Mouse (Mus musculus): Measurements from ENCODE around the gene Ndrg3. TPM values are rescaled to one million over a fixed set of nuclear protein-coding genes. Genes with fewer than 3 reads are reported as not detected.

Gene Ndrg3
- total and polyA plus RNA-seq, 3 experiments = 16.6 to 27.5 (median 21.8) TPM

DNA sequence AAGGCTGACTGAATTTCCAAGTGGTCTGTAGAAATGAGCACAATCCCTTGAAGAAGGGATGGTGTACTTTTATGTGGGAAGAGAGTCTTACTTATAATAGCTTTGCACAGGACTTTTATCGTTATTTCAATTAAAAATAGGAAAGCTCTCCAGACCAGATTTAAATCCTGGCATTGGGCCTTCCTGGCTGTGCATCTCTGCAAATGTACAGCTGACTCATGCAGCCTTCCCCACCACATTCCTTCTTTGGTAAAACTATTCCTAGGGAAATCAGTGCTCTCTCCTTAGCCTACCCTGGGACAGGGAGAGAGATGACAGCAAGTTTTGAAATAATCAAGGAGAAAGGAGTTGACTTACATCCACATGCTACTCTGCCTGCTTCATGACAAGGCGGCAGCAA, 54.1 kb downstream of the Ndrg3 start:
- TF ChIP-seq USF2 (conservative IDR thresholded peaks at IDR 0.05; ENCODE audit: low read depth, low read length) (no peak), MAX (IDR thresholded peaks at IDR 0.05; ENCODE audit: low read length) (no peak), EP300 (IDR thresholded peaks at IDR 0.05; ENCODE audit: low read length) (no peak), USF1 (IDR thresholded peaks at IDR 0.05; ENCODE audit: low read depth, low read length) (no peak), TCF12 (IDR thresholded peaks at IDR 0.05; ENCODE audit: low read depth, low read length) (no peak), MAFK (IDR thresholded peaks at IDR 0.05; ENCODE audit: insufficient replicate concordance, low read length) (no peak), RCOR1 (conservative IDR thresholded peaks at IDR 0.05; ENCODE audit: low read depth, low read length) (no peak), MEF2A (IDR thresholded peaks at IDR 0.05; ENCODE audit: borderline replicate concordance, low read depth, low read length) (no peak), RAD21 (IDR thresholded peaks at IDR 0.05; ENCODE audit: low read depth, low read length) (no peak), PAX5 (IDR thresholded peaks at IDR 0.05; ENCODE audit: low read length) (no peak), KAT2A (IDR thresholded peaks at IDR 0.05; ENCODE audit: insufficient replicate concordance, low read length) (no peak), ZMIZ1 (IDR thresholded peaks at IDR 0.05; ENCODE audit: low read depth, low read length) (no peak), MXI1 (IDR thresholded peaks at IDR 0.05; ENCODE audit: low read depth, low read length) (no peak), MYC (IDR thresholded peaks at IDR 0.05; ENCODE audit: low read depth, low read length) (no peak), SIN3A (IDR thresholded peaks at IDR 0.05; ENCODE audit: low read length) (no peak)
- Histone ChIP-seq H3K27me3 (replicated peaks) (no peaks in the 10 kb centered on the region), H3K27ac (ENCODE audit: insufficient read depth, low read depth) (no peak overlapping the region), H3K4me3 (replicated peaks in 1 of 3; ENCODE audit: low read depth in 2 of 3, low read length in 2 of 3, poor library complexity in 1 of 3) (no peak overlapping the region), H3K4me1 (ENCODE audit: control insufficient read depth in 1 of 2, insufficient read depth in 2 of 2) (no peaks in the 10 kb centered on the region), H3K4me2 (ENCODE audit: insufficient read depth, low read depth, poor library complexity, severe bottlenecking) (no peak overlapping the region), H3K36me3 (replicated peaks in 1 of 2; ENCODE audit: control insufficient read depth in 1 of 2, insufficient read depth in 1 of 2, low read length in 1 of 2) (peaks cover 8 to 47% of the 10 kb centered on the region in 2 experiments), H3K9me3 (replicated peaks; ENCODE audit: low read length) (no peaks in the 10 kb centered on the region), H3K79me2 (replicated peaks; ENCODE audit: control insufficient read depth, extremely low read depth, insufficient read depth, poor library complexity, severe bottlenecking) (no peaks in the 10 kb centered on the region), H3K9ac (ENCODE audit: insufficient read depth, low read depth) (no peak overlapping the region)
- dilution Hi-C loops (cut with MboI; ENCODE audit: extremely low pct_ligation_motif_present, extremely low pct_unique_long_range_greater_than_20kb, low sequenced_read_pairs) (no loop called here), in situ Hi-C loops (cut with MboI; ENCODE audit: low pct_ligation_motif_present, low pct_unique_long_range_greater_than_20kb, low sequenced_read_pairs) (no loop called here)
- no peak for DNase-seq (ENCODE audit: extremely low read depth)

DNA sequence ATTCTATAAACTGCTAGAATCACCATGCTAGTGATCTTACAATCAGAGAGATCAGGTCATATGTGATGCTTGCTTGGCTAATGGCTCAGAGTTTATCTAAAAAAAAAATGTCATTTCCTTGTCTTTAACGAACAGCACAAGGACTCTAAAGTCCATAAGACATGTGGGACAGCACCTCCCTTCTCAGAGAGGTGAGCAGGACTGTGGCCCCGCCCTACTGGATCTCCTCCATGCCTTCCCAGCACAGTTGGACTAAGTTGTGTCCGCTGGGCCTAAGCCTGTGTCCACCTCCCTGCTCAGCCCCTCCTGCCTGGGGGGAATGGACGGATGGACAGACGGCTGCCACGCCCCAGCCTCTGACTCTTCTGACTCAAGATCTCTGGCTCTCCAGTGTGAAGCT, 56.9 kb downstream of the Ndrg3 start:
- no peaks in the 10 kb centered on the region for H3K4me1 ChIP-seq (ENCODE audit: control insufficient read depth in 1 of 2, insufficient read depth in 2 of 2)
- dilution Hi-C loops (cut with MboI; ENCODE audit: extremely low pct_ligation_motif_present, extremely low pct_unique_long_range_greater_than_20kb, low sequenced_read_pairs) = no loop called here
- TF ChIP-seq NELFE (IDR thresholded peaks at IDR 0.05; ENCODE audit: low read depth, low read length) (no peak), NRF1 (IDR thresholded peaks at IDR 0.05; ENCODE audit: low read depth, low read length) (no peak), IRF4 (IDR thresholded peaks at IDR 0.05; ENCODE audit: low read depth, low read length) (no peak), MYC (IDR thresholded peaks at IDR 0.05; ENCODE audit: low read depth, low read length) (no peak)
- H3K79me2 ChIP-seq (replicated peaks; ENCODE audit: control insufficient read depth, extremely low read depth, insufficient read depth, poor library complexity, severe bottlenecking) = no peaks in the 10 kb centered on the region
- no peaks in the 10 kb centered on the region for H3K27me3 ChIP-seq (replicated peaks)
- no peak overlapping the region for H3K27ac ChIP-seq (ENCODE audit: insufficient read depth, low read depth)
- DNase-seq (ENCODE audit: extremely low read depth) = no peak
- in situ Hi-C loops (cut with MboI; ENCODE audit: low pct_ligation_motif_present, low pct_unique_long_range_greater_than_20kb, low sequenced_read_pairs) = no loop called here
- H3K4me2 ChIP-seq (ENCODE audit: insufficient read depth, low read depth, poor library complexity, severe bottlenecking) = no peak overlapping the region
- H3K9me3 ChIP-seq (replicated peaks; ENCODE audit: low read length) = no peaks in the 10 kb centered on the region
- H3K9ac ChIP-seq (ENCODE audit: insufficient read depth, low read depth) = no peak overlapping the region
- peaks cover 8 to 57% of the 10 kb centered on the region in 2 experiments for H3K36me3 ChIP-seq (replicated peaks in 1 of 2; ENCODE audit: control insufficient read depth in 1 of 2, insufficient read depth in 1 of 2, low read length in 1 of 2)
- H3K4me3 ChIP-seq (replicated peaks in 1 of 3; ENCODE audit: low read depth in 2 of 3, low read length in 2 of 3, poor library complexity in 1 of 3) = no peak overlapping the region
